Mouse (Mus musculus): Measurements from ENCODE around the gene Olfr1274-ps. TPM values are rescaled to one million over a fixed set of nuclear protein-coding genes. Genes with fewer than 3 reads are reported as not detected.
A peak's percentile ranks its signal among the peaks of the same experiment; 100 is the strongest.
"Not testable (repeated sequence)": the region's sequence is repeated elsewhere in the genome, so short reads cannot be mapped to it uniquely, and the experiment has no call there.

Gene Olfr1274-ps
- polyA plus RNA-seq, 1 experiment from 2014 or later: not detected

GRCm38 (mm10) chr2:90441811-90442210 is 43.3 kb downstream of the Olfr1274-ps start:
- 60% methylated on average over 4 of the region's 4 CpGs for WGBS (ENCODE audit: insufficient replicate concordance)

DNA sequence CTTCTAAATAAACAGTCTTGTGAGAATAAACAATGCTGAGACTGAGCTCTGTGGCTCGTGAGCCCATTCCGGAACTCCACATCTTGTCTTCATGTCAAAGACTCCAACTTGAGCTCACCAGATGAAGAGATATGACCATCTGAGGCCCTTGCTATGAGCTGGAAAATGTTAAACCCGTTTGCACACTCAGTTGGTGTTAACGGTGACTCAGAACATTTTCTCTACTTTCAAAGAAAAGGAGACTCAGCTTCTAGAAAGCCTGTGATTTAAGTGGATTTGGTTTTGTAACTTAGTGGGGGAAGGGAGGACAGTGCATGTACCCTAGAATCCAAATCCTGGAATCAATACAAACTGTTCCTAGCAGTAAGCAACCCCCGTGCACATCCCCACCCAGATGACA is 45.3 kb downstream of the Olfr1274-ps start:
- H3K27me3 ChIP-seq: no peaks in the 10 kb centered on the region
- H3K9me3 ChIP-seq (replicated peaks): no peaks in the 10 kb centered on the region
- no peak overlapping the region for H3K27ac ChIP-seq (replicated peaks)
- no peak overlapping the region for H3K4me3 ChIP-seq (replicated peaks)
- H3K36me3 ChIP-seq (replicated peaks): peaks cover under 1% of the 10 kb centered on the region; the same call in 1 of the 2 replicates
- no peak overlapping the region for H3K9ac ChIP-seq
- 74% methylated on average over 5 of the region's 5 CpGs for WGBS (ENCODE audit: insufficient replicate concordance)
- H3K4me1 ChIP-seq (replicated peaks): no peaks in the 10 kb centered on the region
- no peak overlapping the region for H3K4me2 ChIP-seq
- ATAC-seq (ENCODE audit: insufficient read depth): no peak

More at GRCm38 (mm10) chr2:90441811-90442210, 43.3 kb downstream of the Olfr1274-ps start:
- not testable (repeated sequence) for H3K9ac ChIP-seq; H3K4me2 ChIP-seq; H3K9me3 ChIP-seq (replicated peaks); H3K27ac ChIP-seq (replicated peaks); H3K4me3 ChIP-seq (replicated peaks); H3K27me3 ChIP-seq; H3K4me1 ChIP-seq (replicated peaks); H3K36me3 ChIP-seq (replicated peaks)
- 0 out of 2 replicates have a peak, but pooled peaks have one; percentile 31 for ATAC-seq (ENCODE audit: insufficient read depth)

GRCm38 (mm10) chr2:90448967-90449740 is 50.7 kb downstream of the Olfr1274-ps start:
- H3K9ac ChIP-seq: no peak overlapping the region
- H3K27ac ChIP-seq (replicated peaks): no peak overlapping the region
- no peaks in the 10 kb centered on the region for H3K27me3 ChIP-seq
- WGBS (ENCODE audit: insufficient replicate concordance): 75% methylated on average over 15 of the region's 15 CpGs
- no peaks in the 10 kb centered on the region for H3K9me3 ChIP-seq (replicated peaks)
- peaks cover 21% of the 10 kb centered on the region; the same call in 1 of the 2 replicates for H3K36me3 ChIP-seq (replicated peaks)
- no peak for ATAC-seq (ENCODE audit: insufficient read depth)
- no peak overlapping the region for H3K4me3 ChIP-seq (replicated peaks)
- H3K4me1 ChIP-seq (replicated peaks): no peaks in the 10 kb centered on the region
- H3K4me2 ChIP-seq: no peak overlapping the region

- Histone ChIP-seq H3K9me3 (replicated peaks) (no peaks in the 10 kb centered on the region), H3K9ac (no peak overlapping the region), H3K4me2 (no peak overlapping the region), H3K27me3 (no peaks in the 10 kb centered on the region), H3K27ac (replicated peaks) (no peak overlapping the region), H3K4me1 (replicated peaks) (no peaks in the 10 kb centered on the region), H3K36me3 (replicated peaks) (peaks cover 39% of the 10 kb centered on the region), H3K4me3 (replicated peaks) (no peak overlapping the region)
- 77% methylated on average over 3 of the region's 3 CpGs for WGBS (ENCODE audit: insufficient replicate concordance)
- ATAC-seq (ENCODE audit: insufficient read depth): no peak
These were observed 53.9 kb downstream of the Olfr1274-ps start for GRCm38 (mm10) chr2:90452380-90452779.

Other genes with a start within 250 kb of the Olfr1274-ps start
- not detected in 2 replicates for gene Olfr1270, start 245.6 kb upstream of the Olfr1274-ps start, polyA plus RNA-seq (2015; fragmentation: Nextera tagmentation; extraction: Ambion mirVana)
- gene Olfr1506, start 174.2 kb upstream of the Olfr1274-ps start, polyA plus RNA-seq (2015; fragmentation: Nextera tagmentation; extraction: Ambion mirVana): not detected in 2 replicates
- gene Olfr142, start 141.1 kb upstream of the Olfr1274-ps start, polyA plus RNA-seq (2015; fragmentation: Nextera tagmentation; extraction: Ambion mirVana): not detected in 2 replicates
- gene Olfr1271, start 127.7 kb upstream of the Olfr1274-ps start, polyA plus RNA-seq (2015; fragmentation: Nextera tagmentation; extraction: Ambion mirVana): not detected in 2 replicates
- gene Olfr1272, start 105.8 kb upstream of the Olfr1274-ps start, polyA plus RNA-seq (2015; fragmentation: Nextera tagmentation; extraction: Ambion mirVana): not detected in 2 replicates
- not detected in 2 replicates for gene Gm13769, start 76.5 kb upstream of the Olfr1274-ps start, polyA plus RNA-seq (2015; fragmentation: Nextera tagmentation; extraction: Ambion mirVana)
- 2.0 and 2.7 TPM in 2 replicates for gene Ptprj, start 182.0 kb downstream of the Olfr1274-ps start, polyA plus RNA-seq (2015; fragmentation: Nextera tagmentation; extraction: Ambion mirVana)